Mouse (Mus musculus) mouse trophoblast stem cell (cell line): ENCODE results near the gene Mctp1.
"Not testable (repeated sequence)": the region's sequence is repeated elsewhere in the genome, so short reads cannot be mapped to it uniquely, and the experiment has no call there.

ENCODE experiments used
- in situ Hi-C, 2 experiments: fragments of 300-500 bp; cut with MseI, MboI; formaldehyde crosslinking; loops; 2 replicates in 1 of 2; 3 replicates in 1 of 2; pipeline ENCODE4 v1.15.1; 2025

Mctp1 gene

DNA sequence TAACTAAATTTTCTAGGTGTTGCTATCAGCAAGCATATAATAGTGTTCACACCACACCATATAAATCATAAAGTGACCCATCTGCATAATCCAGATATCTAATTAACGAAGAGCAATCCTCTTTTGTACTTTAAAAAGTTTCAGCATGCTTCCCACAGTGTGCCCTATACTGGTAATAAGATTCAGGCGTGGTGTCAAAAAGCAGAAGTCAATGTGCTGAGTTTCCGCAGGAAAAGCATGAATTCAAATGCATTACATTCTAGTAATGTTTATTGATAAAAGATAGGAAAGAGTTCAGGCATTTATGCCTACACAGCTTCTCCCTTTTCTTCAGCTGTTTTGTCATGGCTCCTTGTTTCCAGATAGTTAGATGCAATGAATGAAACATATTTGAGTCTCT lies 544.8 kb downstream of the Mctp1 start:
- in situ Hi-C loops = no loop called here

- in situ Hi-C loops = no loop called here
These were observed 548.6 kb downstream of the Mctp1 start for GRCm38 (mm10) chr13:76932933-76933332.

DNA sequence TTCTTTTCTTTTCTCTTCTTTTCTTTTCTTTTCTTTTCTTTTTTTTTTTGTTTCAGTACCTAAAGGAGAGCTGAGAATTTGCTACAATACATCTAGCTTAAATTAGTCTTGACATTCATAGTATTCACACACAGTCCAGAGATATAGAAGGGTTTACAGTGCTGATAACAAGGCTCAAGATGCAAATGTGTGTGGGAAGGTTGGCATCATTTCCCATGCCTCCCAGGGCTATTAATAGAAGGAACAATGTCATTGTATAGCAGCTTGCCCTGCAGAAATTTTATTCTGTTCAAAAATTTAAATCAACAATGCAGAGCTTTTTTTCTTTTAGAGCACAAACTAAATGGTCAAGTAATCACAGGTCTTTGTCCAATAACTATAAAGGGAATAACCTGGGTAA lies 564.9 kb downstream of the Mctp1 start:
- in situ Hi-C loops = no loop called here

GRCm38 (mm10) chr13:76967588-76967987 lies 583.3 kb downstream of the Mctp1 start:
- in situ Hi-C loops = no loop called here

GRCm38 (mm10) chr13:76969386-76969785 lies 585.1 kb downstream of the Mctp1 start:
- in situ Hi-C loops = no loop called here

GRCm38 (mm10) chr13:76971046-76971445 lies 586.7 kb downstream of the Mctp1 start:
- in situ Hi-C loops = not testable (repeated sequence)

DNA sequence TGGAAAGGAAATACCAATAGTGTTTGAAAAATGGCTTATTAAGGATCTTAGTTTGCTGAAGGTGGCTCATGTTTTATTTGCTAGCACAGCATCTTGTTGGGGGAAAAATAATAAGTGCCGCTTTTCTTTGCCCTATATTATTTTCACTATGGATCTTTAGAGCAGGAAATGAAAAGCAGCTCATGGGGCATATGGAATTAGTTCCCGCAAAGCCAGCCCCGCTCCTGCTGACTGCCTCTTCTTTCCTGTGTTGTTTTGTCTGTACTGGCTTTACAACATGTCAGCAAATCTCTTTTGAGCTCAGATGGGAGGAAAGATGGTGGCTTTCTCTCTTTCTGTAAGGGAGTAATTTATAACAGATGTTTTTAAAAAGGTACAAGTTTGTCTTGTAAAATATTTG lies 618.3 kb downstream of the Mctp1 start:
- in situ Hi-C loops = no loop called here

GRCm38 (mm10) chr13:77003684-77004083 lies 619.3 kb downstream of the Mctp1 start:
- in situ Hi-C loops = no loop called here

DNA sequence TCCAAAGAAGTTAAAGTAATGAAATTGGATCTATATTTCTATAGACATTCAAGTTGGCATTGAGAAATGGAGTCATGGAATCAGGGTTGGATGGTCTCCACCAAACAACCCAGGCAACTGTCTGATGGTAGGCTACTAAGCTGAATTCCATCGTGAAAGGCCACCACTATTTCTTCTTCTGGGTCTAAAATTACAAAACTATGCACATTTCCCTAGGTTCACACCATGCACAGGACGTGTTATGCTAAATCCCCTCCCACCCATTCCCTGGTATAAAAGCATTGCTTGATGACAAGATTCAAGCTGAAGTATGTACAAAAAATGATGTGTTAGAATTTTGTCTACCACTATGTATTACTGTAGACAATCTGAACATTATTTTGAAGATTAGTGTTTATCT lies 634.5 kb downstream of the Mctp1 start:
- in situ Hi-C loops = no loop called here

- in situ Hi-C loops = no loop called here
These were observed 645.3 kb downstream of the Mctp1 start for GRCm38 (mm10) chr13:77029594-77029993.

GRCm38 (mm10) chr13:77043375-77043774 lies 659.0 kb downstream of the Mctp1 start:
- in situ Hi-C loops = no loop called here

- in situ Hi-C loops = no loop called here
These were observed 661.0 kb downstream of the Mctp1 start for GRCm38 (mm10) chr13:77045375-77045774.

DNA sequence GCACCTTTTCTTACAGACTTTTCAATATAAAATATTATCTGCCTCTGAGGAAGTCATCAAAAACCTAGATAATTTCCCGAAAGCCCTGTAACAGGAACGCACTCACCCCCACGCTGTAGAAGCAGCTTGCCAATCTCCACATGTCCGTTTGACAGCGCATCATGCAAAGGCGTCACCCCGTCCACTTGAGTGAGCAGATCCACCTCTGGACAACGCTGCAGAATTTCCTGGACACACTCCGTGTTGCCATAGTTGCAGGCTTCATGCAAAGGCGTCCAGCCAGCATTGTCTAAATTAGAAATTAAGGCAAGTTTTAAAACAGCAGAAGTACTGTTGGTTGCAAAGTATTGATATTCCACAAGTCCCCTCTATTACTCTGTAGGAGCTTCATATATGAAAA lies 662.1 kb downstream of the Mctp1 start:
- in situ Hi-C loops = no loop called here

DNA sequence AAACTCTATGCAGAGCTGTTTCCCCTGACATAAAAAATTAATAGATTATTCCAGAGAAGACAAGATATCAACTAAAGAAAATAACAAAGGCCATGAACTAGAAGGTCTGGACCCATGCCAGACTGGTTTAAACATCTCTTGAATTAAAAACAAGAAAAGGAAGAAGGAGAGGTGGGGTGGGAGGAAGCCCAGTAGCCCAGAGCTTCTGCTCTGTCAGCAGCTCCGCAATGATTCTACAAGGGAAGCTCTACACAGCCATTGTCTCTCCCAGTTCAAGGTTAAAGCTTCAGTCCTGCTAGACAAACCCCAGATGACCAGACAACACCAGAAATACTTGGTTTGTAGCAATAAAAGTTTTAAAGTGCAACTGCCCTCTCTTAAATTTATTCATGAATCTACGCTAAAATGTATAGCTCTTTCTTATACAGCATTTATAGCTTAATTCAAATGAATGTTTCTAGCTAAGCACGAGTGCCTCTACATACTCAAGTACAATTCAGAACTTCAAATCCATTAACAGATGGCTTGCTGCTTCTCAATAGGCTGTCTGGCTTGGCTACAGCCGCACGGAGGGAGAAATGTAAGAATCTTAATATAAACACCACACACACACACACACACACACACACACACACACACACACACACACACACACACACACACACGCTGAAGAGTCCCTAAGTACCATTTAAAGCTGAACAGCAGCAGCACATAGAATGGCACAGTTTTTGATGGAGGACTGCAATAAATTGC lies 663.0 kb downstream of the Mctp1 start:
- in situ Hi-C loops = no loop called here

- in situ Hi-C loops = no loop called here
These were observed 664.1 kb downstream of the Mctp1 start for GRCm38 (mm10) chr13:77048461-77048860.

- in situ Hi-C loops = no loop called here
These were observed 665.4 kb downstream of the Mctp1 start for GRCm38 (mm10) chr13:77049736-77050135.

DNA sequence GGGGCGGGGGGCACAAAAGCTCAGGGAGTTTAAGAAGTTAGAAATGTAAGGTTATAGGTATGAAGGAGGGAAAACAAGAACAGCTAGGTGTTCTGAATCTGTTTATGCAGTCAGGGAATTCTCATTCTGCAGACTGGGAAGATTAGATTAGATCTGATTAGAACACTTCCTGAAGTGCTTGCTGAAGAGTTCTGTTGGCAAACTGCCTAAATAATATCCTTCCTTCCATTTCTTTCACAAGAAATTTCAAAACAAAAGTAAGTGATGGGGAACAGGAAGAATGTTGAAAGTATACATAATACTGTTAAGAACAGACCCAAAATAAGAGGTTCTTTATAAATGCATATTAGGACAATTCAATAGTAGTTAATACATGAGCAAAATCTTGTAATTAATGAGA lies 678.9 kb downstream of the Mctp1 start:
- in situ Hi-C loops = no loop called here

- in situ Hi-C loops = no loop called here
These were observed 684.5 kb downstream of the Mctp1 start for GRCm38 (mm10) chr13:77068847-77069246.

DNA sequence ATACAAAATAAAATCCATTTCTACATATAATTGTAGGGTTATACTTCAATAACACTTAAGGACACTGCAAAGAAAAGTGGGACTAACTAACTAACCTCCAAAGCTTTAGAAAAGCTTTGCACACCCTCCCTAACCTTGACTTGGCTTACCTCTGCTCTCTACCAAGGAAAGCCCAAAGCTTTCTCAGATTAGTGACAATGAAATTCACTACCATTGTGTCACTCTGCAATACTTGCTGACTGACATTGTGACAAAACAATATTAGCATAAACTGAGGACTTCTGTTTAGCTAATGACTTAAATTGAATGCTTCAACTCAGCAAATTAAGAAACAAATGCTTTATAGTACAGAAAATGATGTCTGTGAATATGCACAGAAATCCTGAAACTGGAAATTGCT lies 687.7 kb downstream of the Mctp1 start:
- in situ Hi-C loops = no loop called here
